Mouse (Mus musculus): ENCODE results near the gene E130308A19Rik.

- no peak for TF ChIP-seq POLR2A (IDR thresholded peaks at IDR 0.05; ENCODE audit: insufficient read length, low read depth)
- TF ChIP-seq USF1 (IDR thresholded peaks at IDR 0.05; ENCODE audit: low read depth), result no peak
- no peak for TF ChIP-seq MAX (IDR thresholded peaks at IDR 0.05; ENCODE audit: low read depth)
- TF ChIP-seq MYOG (IDR thresholded peaks at IDR 0.05; ENCODE audit: control insufficient read depth in 1 of 3, insufficient read depth in 1 of 3, insufficient read length in 2 of 3, low read depth in 2 of 3), result no peak
- TF ChIP-seq TCF12 (IDR thresholded peaks at IDR 0.05; ENCODE audit: insufficient read depth, poor library complexity, severe bottlenecking), result no peak
- TF ChIP-seq E2F4 (IDR thresholded peaks at IDR 0.05; ENCODE audit: insufficient read depth), result no peak
- no peak for TF ChIP-seq POLR2AphosphoS2 (IDR thresholded peaks at IDR 0.05; ENCODE audit: insufficient read length, low read depth)
- no peak for TF ChIP-seq MYOD1 (IDR thresholded peaks at IDR 0.05; ENCODE audit: control insufficient read depth in 1 of 3, insufficient read length in 2 of 3, low read depth in 2 of 3)
- TF ChIP-seq TCF3 (IDR thresholded peaks at IDR 0.05; ENCODE audit: insufficient read length, low read depth), result no peak
- no peak for TF ChIP-seq CEBPB (IDR thresholded peaks at IDR 0.05; ENCODE audit: insufficient read depth, poor library complexity, severe bottlenecking)
- TF ChIP-seq REST (IDR thresholded peaks at IDR 0.05; ENCODE audit: insufficient read depth, insufficient read length), result no peak
- TF ChIP-seq SRF (IDR thresholded peaks at IDR 0.05; ENCODE audit: control insufficient read depth, insufficient read length, low read depth), result no peak
Observed at GRCm38 (mm10) chr4:59674929-59675679, 49.1 kb downstream of the E130308A19Rik start.

Data from myocyte (in vitro differentiated cells).